Mouse (Mus musculus) liver, postnatal 0 days (tissue): ENCODE results near the gene Comt. TPM values are rescaled to one million over a fixed set of nuclear protein-coding genes. Genes with fewer than 3 reads are reported as not detected.

Experiments
- ATAC-seq: fragments of 200-750 bp; cut with Nextera tagmentation; 2 replicates; pipeline ENCODE4 v1.8.0; 2017; ENCODE audit warnings: mild to moderate bottlenecking, moderate library complexity
- DNase-seq: peaks from one replicate; pipeline ENCODE4 v3.0.0-alpha.2; 2016
- H3K27ac ChIP-seq: fragments of 300-500 bp; sonication (generic); 2 replicates; pipeline ENCODE4 v1.5.1; 2014; ENCODE audit warnings: antibody characterized with exemption, moderate library complexity, mild to moderate bottlenecking, low read depth
- H3K27me3 ChIP-seq: fragments of 300-500 bp; sonication (generic); 2 replicates; pipeline ENCODE4 v1.6.1; 2014; ENCODE audit warnings: low read length, control low read depth, mixed read lengths; ENCODE audit not compliant: insufficient read depth
- H3K36me3 ChIP-seq: fragments of 300-500 bp; sonication (generic); replicated peaks from 2 replicates; pipeline ENCODE4 v1.6.1; 2014; ENCODE audit warnings: mild to moderate bottlenecking, control low read depth, low read length, moderate library complexity, mixed read lengths; ENCODE audit not compliant: insufficient read depth
- H3K4me1 ChIP-seq: fragments of 300-500 bp; sonication (generic); 2 replicates; pipeline ENCODE4 v1.6.1; 2014; ENCODE audit warnings: antibody characterized with exemption, mild to moderate bottlenecking, control low read depth; ENCODE audit not compliant: insufficient read depth
- H3K4me2 ChIP-seq: fragments of 300-500 bp; sonication (generic); 2 replicates; pipeline ENCODE4 v1.6.1; 2014; ENCODE audit warnings: low read depth, mild to moderate bottlenecking, low read length, moderate library complexity, mixed read lengths
- H3K4me3 ChIP-seq: fragments of 300-500 bp; sonication (generic); 2 replicates; pipeline ENCODE4 v1.5.1; 2014; ENCODE audit warnings: low read depth, low read length
- H3K9ac ChIP-seq: fragments of 300-500 bp; sonication (generic); replicated peaks from 2 replicates; pipeline ENCODE4 v1.6.1; 2014; ENCODE audit warnings: mild to moderate bottlenecking, moderate library complexity
- H3K9me3 ChIP-seq: fragments of 300-500 bp; sonication (generic); 2 replicates; pipeline ENCODE4 v1.6.1; 2016; ENCODE audit warnings: mild to moderate bottlenecking, control low read depth, low read length, mixed read lengths
- CTCF ChIP-seq: sonication (generic); IDR thresholded peaks from 2 replicates; pipeline ENCODE4 v1.5.1; 2016; ENCODE audit warnings: antibody characterized with exemption, low read depth
- EP300 ChIP-seq: IDR thresholded peaks from 2 replicates; pipeline ENCODE4 v1.6.1; 2016; ENCODE audit warnings: antibody characterized with exemption, low read depth, mild to moderate bottlenecking
- WGBS: fragments of 180-500 bp; shearing (Covaris S2); extraction: QIAGEN DNeasy Blood & Tissue Kit; methylation state at CpG from one replicate; pipeline ENCODE4 v1.1.7; 2014; ENCODE audit not compliant: insufficient replicate concordance; 5-methylcytosine and 5-hydroxymethylcytosine counted together
- polyA plus RNA-seq: library from polyadenylated mRNA; unstranded; fragments of >200 nt; fragmentation: Nextera tagmentation; extraction: Ambion mirVana; gene quantifications from 2 replicates; pipeline ENCODE4 v1.2.1, GENCODE M21; 2015

The Comt gene
- polyA plus RNA-seq, 1 experiment from 2014 or later: 125 TPM

- H3K27me3 ChIP-seq: no peaks in the 10 kb centered on the region
- H3K9me3 ChIP-seq: no peaks in the 10 kb centered on the region
- H3K27ac ChIP-seq: peak overlapping the region; percentile 45
- peaks cover 60% of the 10 kb centered on the region for H3K36me3 ChIP-seq
- TF ChIP-seq CTCF (no peak), EP300 (no peak)
- 62% methylated on average over 12 of the region's 12 CpGs for WGBS
- H3K4me1 ChIP-seq: peaks cover 42% of the 10 kb centered on the region
- no peak overlapping the region for H3K4me2 ChIP-seq
- H3K4me3 ChIP-seq: no peak overlapping the region
- ATAC-seq (peak; percentile 40), DNase-seq (peak; percentile 65)
- H3K9ac ChIP-seq: no peak overlapping the region; the same call in 1 of the 2 replicates
Measured at GRCm38 (mm10) chr16:18411802-18412476, 14.7 kb downstream of the Comt start.

- peaks cover 40% of the 10 kb centered on the region for H3K4me1 ChIP-seq
- no peak overlapping the region for H3K9ac ChIP-seq
- H3K36me3 ChIP-seq: peaks cover 65% of the 10 kb centered on the region
- H3K27me3 ChIP-seq: no peaks in the 10 kb centered on the region
- H3K9me3 ChIP-seq: no peaks in the 10 kb centered on the region
- H3K4me3 ChIP-seq: no peak overlapping the region
- ATAC-seq (no peak), DNase-seq (no peak)
- TF ChIP-seq EP300 (no peak), CTCF (no peak)
- no peak overlapping the region; the same call in 1 of the 2 replicates for H3K27ac ChIP-seq
- H3K4me2 ChIP-seq: no peak overlapping the region
- 93% methylated on average over 13 of the region's 13 CpGs for WGBS
Measured at GRCm38 (mm10) chr16:18411026-18411649, 15.5 kb downstream of the Comt start.

DNA sequence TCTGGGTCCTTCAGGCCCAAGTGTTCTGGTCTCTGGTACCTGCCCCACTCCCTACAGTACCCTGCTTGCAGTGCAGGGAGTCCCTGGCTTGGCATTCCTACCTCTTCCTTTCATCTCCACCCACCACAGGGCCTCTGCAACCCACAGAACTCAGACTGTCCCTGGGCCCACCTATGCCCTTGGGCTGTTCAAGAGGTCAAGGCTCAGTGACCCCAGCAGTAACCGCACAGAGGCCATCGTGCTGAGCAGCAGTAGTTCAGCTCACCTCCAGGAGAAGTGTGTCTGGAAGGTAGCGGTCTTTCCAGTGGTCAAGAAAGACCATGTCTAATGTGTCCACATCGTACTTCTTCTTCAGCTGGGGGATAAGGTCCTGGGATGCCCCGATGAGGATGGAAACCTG lies 16.2 kb downstream of the Comt start:
- no peaks in the 10 kb centered on the region for H3K27me3 ChIP-seq
- WGBS: 85% methylated on average over 5 of the region's 5 CpGs
- no peak overlapping the region for H3K9ac ChIP-seq
- ATAC-seq (no peak), DNase-seq (no peak)
- peaks cover 41% of the 10 kb centered on the region for H3K4me1 ChIP-seq
- no peak overlapping the region for H3K4me2 ChIP-seq
- no peak overlapping the region for H3K27ac ChIP-seq
- TF ChIP-seq CTCF: no peak
- TF ChIP-seq EP300: no peak
- H3K36me3 ChIP-seq: peaks cover 65% of the 10 kb centered on the region
- H3K4me3 ChIP-seq: no peak overlapping the region
- no peaks in the 10 kb centered on the region for H3K9me3 ChIP-seq

DNA sequence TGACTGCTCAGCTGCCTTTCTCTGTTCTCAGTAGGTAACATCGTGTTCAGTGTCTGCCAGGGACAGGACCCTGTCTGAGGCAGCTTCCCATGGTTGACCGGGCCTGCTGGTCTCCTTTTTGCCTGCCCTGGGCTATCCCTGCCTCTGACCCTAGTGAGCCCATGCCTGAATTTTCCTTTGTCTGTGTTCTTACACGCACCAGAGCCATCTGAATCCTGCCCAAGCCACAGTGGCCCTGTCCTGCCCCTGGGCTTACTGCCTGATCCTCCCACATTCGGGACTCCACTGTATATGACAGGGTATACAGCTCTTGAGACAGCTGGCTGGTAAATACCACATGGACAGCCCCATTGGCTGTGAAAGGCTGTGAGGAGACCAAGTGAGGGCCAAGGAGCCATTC lies 16.9 kb downstream of the Comt start:
- Histone ChIP-seq H3K9ac (no peak overlapping the region), H3K27ac (no peak overlapping the region)

GRCm38 (mm10) chr16:18407912-18408311 lies 18.7 kb downstream of the Comt start:
- WGBS: 87% methylated on average over 7 of the region's 7 CpGs
- peaks cover 28% of the 10 kb centered on the region for H3K4me1 ChIP-seq
- DNase-seq (no peak), ATAC-seq (no peak)
- no peaks in the 10 kb centered on the region for H3K9me3 ChIP-seq
- H3K4me2 ChIP-seq: no peak overlapping the region
- no peak overlapping the region for H3K4me3 ChIP-seq
- H3K27ac ChIP-seq: no peak overlapping the region
- TF ChIP-seq EP300: no peak
- TF ChIP-seq CTCF: no peak
- H3K9ac ChIP-seq: no peak overlapping the region
- no peaks in the 10 kb centered on the region for H3K27me3 ChIP-seq
- peaks cover 67% of the 10 kb centered on the region for H3K36me3 ChIP-seq

More for the DNA sequence above, 16.9 kb downstream of the Comt start:
- 85% methylated on average over 4 of the region's 4 CpGs for WGBS
- Histone ChIP-seq H3K4me1 (peaks cover 42% of the 10 kb centered on the region), H3K9me3 (no peaks in the 10 kb centered on the region), H3K4me3 (no peak overlapping the region), H3K36me3 (peaks cover 65% of the 10 kb centered on the region), H3K4me2 (no peak overlapping the region), H3K27me3 (no peaks in the 10 kb centered on the region)
- ATAC-seq (no peak), DNase-seq (no peak)
- TF ChIP-seq CTCF (no peak), EP300 (no peak)

GRCm38 (mm10) chr16:18406293-18406692 lies 20.4 kb downstream of the Comt start:
- ATAC-seq (peak; percentile 75), DNase-seq (peak; percentile 67)
- TF ChIP-seq EP300 (no peak), CTCF (peak; percentile 93)
- no peaks in the 10 kb centered on the region for H3K27me3 ChIP-seq
- WGBS: 14% methylated on average over 2 of the region's 2 CpGs
- H3K9me3 ChIP-seq: no peaks in the 10 kb centered on the region
- peak overlapping the region; percentile 52; the same call in 1 of the 2 replicates for H3K27ac ChIP-seq
- H3K4me2 ChIP-seq: no peak overlapping the region
- H3K36me3 ChIP-seq: peaks cover 58% of the 10 kb centered on the region
- no peak overlapping the region for H3K9ac ChIP-seq
- H3K4me3 ChIP-seq: no peak overlapping the region
- H3K4me1 ChIP-seq: peaks cover 13% of the 10 kb centered on the region
